Mouse (Mus musculus) liver, postnatal 0 days (tissue): Measurements from ENCODE around the gene Maco1.

Source experiments
- CTCF ChIP-seq: sonication (generic); IDR thresholded peaks from 2 replicates; pipeline ENCODE4 v1.5.1; 2016; ENCODE audit warnings: antibody characterized with exemption, low read depth
- EP300 ChIP-seq: IDR thresholded peaks from 2 replicates; pipeline ENCODE4 v1.6.1; 2016; ENCODE audit warnings: antibody characterized with exemption, low read depth, mild to moderate bottlenecking

GRCm38 (mm10) chr4:134869068-134869730 lies 16.1 kb upstream of the Maco1 start:
- TF ChIP-seq CTCF (no peak), EP300 (peak; percentile 97)
